Mouse (Mus musculus): ENCODE results near the gene Masp2. TPM values are rescaled to one million over a fixed set of nuclear protein-coding genes. Genes with fewer than 3 reads are reported as not detected.
A peak's percentile ranks its signal among the peaks of the same experiment; 100 is the strongest.

Gene Masp2
- polyA plus RNA-seq, 1 experiment from 2014 or later, result 0.09 TPM

DNA sequence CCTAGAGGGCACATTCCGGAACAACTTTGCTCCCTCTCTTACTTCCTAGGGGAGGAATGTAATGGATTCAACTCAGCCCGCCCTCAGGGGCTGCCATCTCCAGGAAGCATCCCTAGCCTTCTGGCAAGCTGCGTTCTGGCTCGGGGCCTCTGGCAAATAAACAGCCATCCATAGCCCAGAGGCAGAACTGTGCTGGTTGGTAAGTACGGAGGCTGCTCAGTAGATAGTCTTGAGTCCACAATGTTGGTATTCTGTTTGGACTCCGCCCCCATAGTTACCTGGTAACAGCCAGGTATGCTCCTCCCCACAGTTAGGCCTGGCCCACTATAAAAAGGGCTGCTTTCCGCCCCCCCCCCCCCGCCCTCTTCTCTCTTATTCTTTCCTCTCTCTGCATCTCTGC lies 12.8 kb upstream of the Masp2 start:
- Histone ChIP-seq H3K4me1 (replicated peaks) (peaks cover 30% of the 10 kb centered on the region), H3K27ac (no peak overlapping the region), H3K27me3 (ENCODE audit: insufficient read depth, poor library complexity, severe bottlenecking) (no peaks in the 10 kb centered on the region), H3K9me3 (no peaks in the 10 kb centered on the region), H3K4me3 (no peak overlapping the region), H3K36me3 (peaks cover 19% of the 10 kb centered on the region)
- no peak for DNase-seq (ENCODE audit: low spot score)
- 52% methylated on average over 7 of the region's 8 CpGs for WGBS

DNA sequence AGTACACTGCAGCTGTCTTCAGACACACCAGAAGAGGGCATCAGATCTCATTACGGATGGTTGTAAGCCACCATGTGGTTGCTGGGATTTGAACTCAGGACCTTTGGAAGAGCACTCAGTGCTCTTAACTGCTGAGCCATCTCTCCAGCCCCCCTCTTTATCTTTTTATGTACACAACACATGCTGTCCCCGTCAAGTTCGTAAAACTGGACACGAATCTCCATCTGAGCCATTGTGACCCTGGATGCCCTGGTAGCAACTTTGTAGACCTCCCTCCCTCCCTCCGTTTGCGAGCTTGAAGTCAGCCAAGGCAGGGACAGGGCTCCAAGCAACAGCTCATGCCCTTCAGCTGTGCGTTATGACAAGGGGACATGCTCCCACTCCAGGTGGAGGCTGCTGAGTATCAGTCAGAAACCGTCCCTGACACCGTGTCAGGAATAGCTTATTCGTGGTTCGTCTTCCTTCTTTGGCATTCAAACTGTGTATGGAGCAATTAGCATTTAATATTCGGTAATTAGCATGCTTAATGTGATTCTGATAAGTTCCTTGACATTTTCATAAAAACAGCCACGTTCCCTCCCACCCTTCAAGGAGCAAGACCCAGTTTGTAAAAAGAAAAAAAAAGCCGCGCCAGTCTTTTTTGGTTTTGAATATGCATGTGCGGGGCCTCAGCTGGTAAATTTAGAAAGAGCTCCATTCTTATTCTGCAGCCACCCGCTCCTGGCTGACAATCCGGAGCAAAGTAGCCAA lies 11.8 kb upstream of the Masp2 start:
- WGBS, result 6% methylated on average over 18 of the region's 18 CpGs
- Histone ChIP-seq H3K4me1 (replicated peaks) (peaks cover 30% of the 10 kb centered on the region), H3K36me3 (peaks cover 29% of the 10 kb centered on the region), H3K27me3 (ENCODE audit: insufficient read depth, poor library complexity, severe bottlenecking) (no peaks in the 10 kb centered on the region), H3K9me3 (no peaks in the 10 kb centered on the region), H3K4me3 (peak overlapping the region; percentile 98), H3K27ac (peak overlapping the region; percentile 92)
- DNase-seq (ENCODE audit: low spot score), result peak; percentile 48

DNA sequence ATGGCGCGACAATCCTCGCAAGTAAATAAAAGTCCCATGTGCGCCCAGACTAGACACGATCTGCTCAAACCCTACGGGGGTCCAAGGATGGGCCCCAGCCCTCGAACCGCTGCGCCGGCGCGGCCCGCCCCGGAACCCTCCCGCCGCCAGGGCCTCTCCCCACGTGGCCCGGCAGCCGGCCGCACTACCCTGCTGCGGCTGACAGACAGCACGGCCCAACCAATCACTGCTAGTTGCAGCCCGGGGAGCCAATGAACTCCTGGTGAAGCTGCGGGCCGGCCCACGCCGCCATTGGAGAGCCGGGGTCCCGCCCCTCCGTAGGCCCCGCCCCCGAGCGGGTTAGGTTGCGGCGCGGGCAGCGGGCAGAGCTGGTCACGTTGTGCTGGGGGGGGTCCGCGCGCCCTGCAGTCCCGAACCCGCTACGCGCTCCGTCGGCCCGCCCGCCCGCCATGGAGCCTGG lies 11.2 kb upstream of the Masp2 start, which contains the start of gene Srm:
Gene Srm (plus strand): TSS at position 333 of the 460 bp plus-strand sequence.
- H3K27ac ChIP-seq, result peak within 1 kb of the TSS; percentile 92
- peak; percentile 97 for DNase-seq (ENCODE audit: low spot score)
- peaks cover 35% of the 10 kb centered on the region for H3K36me3 ChIP-seq
- H3K9me3 ChIP-seq, result no peaks in the 10 kb centered on the region
- peak within 1 kb of the TSS; percentile 98 for H3K4me3 ChIP-seq
- WGBS, result under 1% methylated on average over 50 of the region's 50 CpGs
- H3K27me3 ChIP-seq (ENCODE audit: insufficient read depth, poor library complexity, severe bottlenecking), result no peaks in the 10 kb centered on the region
- H3K4me1 ChIP-seq (replicated peaks), result peaks cover 30% of the 10 kb centered on the region

DNA sequence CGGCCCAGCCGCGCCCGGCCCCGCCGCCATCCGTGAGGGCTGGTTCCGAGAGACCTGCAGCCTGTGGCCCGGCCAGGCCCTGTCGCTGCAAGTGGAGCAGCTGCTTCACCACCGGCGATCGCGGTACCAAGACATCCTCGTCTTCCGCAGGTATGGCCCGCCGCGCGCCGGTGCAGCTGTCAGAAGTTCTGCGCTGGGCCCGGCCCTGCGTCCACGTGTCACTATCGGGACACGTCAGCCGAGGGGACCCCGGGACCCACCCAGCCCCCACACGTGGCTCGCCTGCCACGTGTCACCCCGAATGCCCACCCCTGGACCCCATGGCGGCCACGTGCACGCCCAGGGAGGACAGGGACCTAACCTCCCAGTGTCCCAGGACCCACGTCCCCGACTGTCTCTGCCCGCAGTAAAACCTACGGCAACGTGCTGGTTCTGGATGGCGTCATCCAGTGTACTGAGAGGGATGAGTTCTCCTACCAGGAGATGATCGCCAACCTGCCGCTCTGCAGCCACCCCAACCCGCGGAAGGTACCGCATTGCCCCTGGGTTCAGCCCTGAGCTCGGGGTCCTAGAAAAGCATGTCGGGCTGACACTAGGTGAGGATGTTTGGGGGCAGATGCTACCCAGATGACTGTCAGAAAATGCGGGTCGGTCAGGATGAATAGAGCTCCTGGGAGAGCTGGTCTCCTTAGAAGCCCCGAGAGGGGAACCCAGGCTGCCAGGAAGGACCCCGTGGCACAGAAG lies 10.5 kb upstream of the Masp2 start:
- Histone ChIP-seq H3K27ac (peak overlapping the region; percentile 92), H3K27me3 (ENCODE audit: insufficient read depth, poor library complexity, severe bottlenecking) (no peaks in the 10 kb centered on the region), H3K9me3 (no peaks in the 10 kb centered on the region), H3K36me3 (peaks cover 41% of the 10 kb centered on the region), H3K4me3 (peak overlapping the region; percentile 98), H3K4me1 (replicated peaks) (peaks cover 30% of the 10 kb centered on the region)
- under 1% methylated on average over 53 of the region's 53 CpGs for WGBS
- no peak for DNase-seq (ENCODE audit: low spot score)

DNA sequence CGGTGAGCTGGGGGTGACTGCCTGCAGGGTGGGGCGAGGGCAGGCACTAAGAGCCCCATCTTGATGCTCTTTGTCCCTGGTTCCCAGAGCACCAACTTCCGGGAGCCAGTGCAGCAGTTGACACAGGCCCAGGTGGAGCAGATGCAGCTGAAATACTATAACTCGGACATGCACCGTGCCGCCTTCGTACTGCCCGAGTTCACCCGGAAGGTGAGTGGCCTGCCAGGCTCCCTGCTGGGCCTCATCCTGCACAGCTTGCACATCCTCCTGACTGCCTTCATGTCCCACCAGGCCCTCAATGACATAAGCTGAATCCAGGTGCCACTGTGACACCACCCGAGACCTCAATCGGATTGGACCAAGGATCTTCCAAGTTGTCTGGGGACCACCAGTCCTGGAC lies 8.4 kb upstream of the Masp2 start:
- no peak for DNase-seq (ENCODE audit: low spot score)
- Histone ChIP-seq H3K36me3 (peaks cover 63% of the 10 kb centered on the region), H3K9me3 (no peaks in the 10 kb centered on the region), H3K4me1 (replicated peaks) (peaks cover 30% of the 10 kb centered on the region), H3K27ac (no peak overlapping the region), H3K27me3 (ENCODE audit: insufficient read depth, poor library complexity, severe bottlenecking) (no peaks in the 10 kb centered on the region), H3K4me3 (no peak overlapping the region)
- WGBS, result 95% methylated on average over 11 of the region's 11 CpGs

DNA sequence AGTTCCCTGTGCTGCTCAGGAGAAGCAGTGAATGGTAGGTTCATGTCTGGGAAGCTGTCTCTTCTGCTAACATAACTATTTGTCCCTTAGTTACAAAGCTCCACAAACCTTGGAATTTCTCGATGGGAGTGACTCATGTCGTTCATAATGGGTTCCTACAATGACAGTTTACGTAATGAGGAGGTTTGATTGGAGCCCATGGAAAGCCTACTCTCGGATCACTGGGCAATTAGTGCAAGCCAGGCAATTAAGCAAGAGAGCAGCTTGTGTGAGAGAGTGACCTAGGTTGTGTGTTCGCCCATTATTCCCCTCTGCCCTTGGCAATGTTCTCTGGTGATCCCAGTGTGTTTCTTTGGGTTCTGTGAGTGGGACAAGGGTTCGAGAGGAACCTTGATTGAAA lies 6.4 kb upstream of the Masp2 start:
- Histone ChIP-seq H3K9me3 (no peaks in the 10 kb centered on the region), H3K27ac (no peak overlapping the region), H3K4me3 (no peak overlapping the region), H3K4me1 (replicated peaks) (peaks cover 26% of the 10 kb centered on the region), H3K36me3 (peaks cover 72% of the 10 kb centered on the region), H3K27me3 (ENCODE audit: insufficient read depth, poor library complexity, severe bottlenecking) (no peaks in the 10 kb centered on the region)
- WGBS, result 93% methylated on average over 6 of the region's 6 CpGs
- DNase-seq (ENCODE audit: low spot score), result no peak

DNA sequence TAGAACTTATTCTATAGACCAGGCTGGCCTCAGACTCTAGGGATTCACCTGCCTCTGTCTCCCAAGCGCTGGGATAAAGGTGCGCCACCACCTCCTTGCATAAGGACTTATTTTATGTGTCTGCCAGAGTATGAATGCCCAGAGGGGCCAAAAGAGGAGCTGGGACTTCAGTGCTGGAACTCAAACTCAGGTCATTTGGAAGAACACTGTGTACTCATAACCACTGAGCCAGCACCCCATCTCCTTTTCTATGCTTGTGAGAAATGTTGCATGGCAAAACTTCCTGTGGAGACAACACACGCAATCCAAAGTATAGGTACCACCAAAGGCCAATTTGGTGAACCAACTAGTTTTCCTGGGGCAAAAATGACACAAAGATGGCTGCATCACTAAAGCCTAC lies 5.6 kb upstream of the Masp2 start:
- H3K4me1 ChIP-seq (replicated peaks), result peaks cover 20% of the 10 kb centered on the region
- no peaks in the 10 kb centered on the region for H3K9me3 ChIP-seq
- WGBS, result 96% methylated on average over 3 of the region's 3 CpGs
- H3K27ac ChIP-seq, result no peak overlapping the region
- no peak overlapping the region for H3K4me3 ChIP-seq
- H3K36me3 ChIP-seq, result peaks cover 72% of the 10 kb centered on the region
- DNase-seq (ENCODE audit: low spot score), result no peak
- H3K27me3 ChIP-seq (ENCODE audit: insufficient read depth, poor library complexity, severe bottlenecking), result no peaks in the 10 kb centered on the region

DNA sequence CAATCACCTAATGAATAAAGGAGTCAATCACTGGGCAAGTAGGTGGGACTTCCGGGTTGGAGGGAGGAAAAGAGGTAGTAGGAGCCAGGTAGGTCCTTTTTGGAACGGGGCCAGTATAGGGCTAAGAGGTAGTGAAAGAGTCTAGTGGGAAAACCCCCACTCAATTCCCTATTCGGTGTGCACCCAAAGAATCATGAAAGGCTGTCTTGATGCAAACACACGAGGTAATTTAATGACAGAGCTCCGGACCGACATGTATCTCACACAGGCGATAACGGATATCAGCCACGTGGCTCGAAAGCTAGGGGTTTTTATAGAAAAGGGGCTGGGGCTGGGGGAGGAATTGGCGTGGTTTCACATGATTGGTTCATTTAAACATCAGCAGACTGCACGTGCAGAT lies 3.5 kb upstream of the Masp2 start:
- H3K27ac ChIP-seq, result no peak overlapping the region
- H3K27me3 ChIP-seq (ENCODE audit: insufficient read depth, poor library complexity, severe bottlenecking), result no peaks in the 10 kb centered on the region
- WGBS, result 95% methylated on average over 12 of the region's 12 CpGs
- H3K9me3 ChIP-seq, result no peaks in the 10 kb centered on the region
- H3K36me3 ChIP-seq, result peaks cover 60% of the 10 kb centered on the region
- no peak for DNase-seq (ENCODE audit: low spot score)
- 0 out of 2 replicates have a peak, but pooled peaks cover 1% of the 10 kb centered on the region for H3K4me1 ChIP-seq (replicated peaks)
- no peak overlapping the region for H3K4me3 ChIP-seq

DNA sequence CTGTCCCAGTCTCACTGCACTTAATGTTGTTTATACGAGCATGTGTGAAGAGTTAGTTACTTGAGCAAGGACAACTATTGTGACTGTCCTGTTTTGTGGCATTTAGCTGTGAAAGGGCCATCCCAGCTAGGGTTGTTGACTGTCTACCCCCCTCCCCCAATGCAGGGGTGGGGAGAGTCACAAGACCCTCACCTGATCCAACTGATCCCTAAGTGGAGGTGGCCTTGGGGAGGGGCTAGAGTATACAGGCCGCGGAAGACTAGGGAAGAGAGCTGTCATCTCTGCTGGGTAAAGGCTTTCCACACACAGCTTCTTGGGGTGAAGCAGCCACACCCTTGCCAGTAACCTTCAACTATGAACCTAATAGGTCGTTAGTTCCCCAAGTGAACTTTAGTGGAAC lies 2.0 kb upstream of the Masp2 start:
- Histone ChIP-seq H3K4me3 (no peak overlapping the region), H3K36me3 (peaks cover 45% of the 10 kb centered on the region), H3K27ac (no peak overlapping the region), H3K9me3 (no peaks in the 10 kb centered on the region), H3K4me1 (replicated peaks) (0 out of 2 replicates have a peak, but pooled peaks cover 5% of the 10 kb centered on the region), H3K27me3 (ENCODE audit: insufficient read depth, poor library complexity, severe bottlenecking) (no peaks in the 10 kb centered on the region)
- DNase-seq (ENCODE audit: low spot score), result no peak
- 88% methylated on average over 4 of the region's 4 CpGs for WGBS

DNA sequence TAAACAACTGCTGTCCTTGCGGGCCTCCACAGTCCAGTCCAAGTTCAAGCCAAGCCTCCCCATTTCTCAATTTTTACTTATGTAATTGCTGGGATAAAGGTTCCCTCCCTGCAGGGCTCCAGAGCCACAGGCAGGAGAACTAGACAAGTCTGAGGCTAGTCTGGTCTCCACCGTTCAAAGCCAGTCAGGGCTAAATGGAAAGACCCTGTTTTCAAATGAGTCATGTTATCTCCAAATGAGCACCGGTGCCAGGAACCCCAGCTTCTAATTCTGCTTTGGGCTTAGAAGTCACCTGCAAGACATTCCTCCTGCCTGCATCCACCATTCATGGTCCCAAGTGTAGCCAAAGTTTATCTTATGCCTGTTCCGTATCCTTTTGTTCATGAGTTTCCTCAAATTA lies 483 bp upstream of the Masp2 start:
- no peaks in the 10 kb centered on the region for H3K27me3 ChIP-seq (ENCODE audit: insufficient read depth, poor library complexity, severe bottlenecking)
- no peak for DNase-seq (ENCODE audit: low spot score)
- H3K4me1 ChIP-seq (replicated peaks), result 0 out of 2 replicates have a peak, but pooled peaks cover 5% of the 10 kb centered on the region
- no peak overlapping the region for H3K4me3 ChIP-seq
- 91% methylated on average over 4 of the region's 4 CpGs for WGBS
- H3K27ac ChIP-seq, result no peak overlapping the region
- peaks cover 30% of the 10 kb centered on the region for H3K36me3 ChIP-seq
- no peaks in the 10 kb centered on the region for H3K9me3 ChIP-seq

DNA sequence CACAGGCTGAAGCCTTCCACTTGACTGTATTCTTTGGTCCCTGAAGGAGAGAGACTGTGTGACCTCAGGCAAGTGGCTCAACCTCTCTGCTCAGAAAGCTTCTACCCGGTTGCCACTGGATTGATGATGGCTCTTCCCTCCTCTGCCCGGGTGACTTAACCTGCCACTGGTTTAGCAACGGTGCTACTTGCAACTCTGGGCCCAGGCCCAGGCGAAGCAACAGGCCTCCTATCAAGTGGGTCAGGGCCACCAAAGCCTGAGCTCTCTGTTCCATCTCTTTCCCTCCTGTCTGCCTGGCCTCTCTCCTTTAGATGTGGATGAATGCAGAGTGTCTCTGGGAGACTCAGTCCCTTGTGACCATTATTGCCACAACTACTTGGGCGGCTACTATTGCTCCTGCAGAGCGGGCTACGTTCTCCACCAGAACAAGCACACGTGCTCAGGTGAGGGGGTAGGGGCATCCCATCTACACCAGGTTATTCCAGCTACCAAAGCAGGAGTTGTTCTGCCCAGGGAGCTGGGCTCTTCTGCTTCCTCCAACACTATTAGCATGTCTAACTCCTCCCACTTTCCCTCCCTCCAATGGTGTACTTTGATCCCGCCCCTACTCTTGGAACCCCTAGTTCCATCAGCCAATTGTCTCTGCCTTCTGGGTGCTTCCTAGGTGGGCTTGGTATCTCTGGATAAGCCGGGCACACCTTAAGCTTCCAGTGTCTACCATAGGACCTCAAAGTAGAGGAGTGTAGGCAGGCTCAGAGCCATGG lies 1.2 kb downstream of the Masp2 start:
- no peak overlapping the region for H3K27ac ChIP-seq

DNA sequence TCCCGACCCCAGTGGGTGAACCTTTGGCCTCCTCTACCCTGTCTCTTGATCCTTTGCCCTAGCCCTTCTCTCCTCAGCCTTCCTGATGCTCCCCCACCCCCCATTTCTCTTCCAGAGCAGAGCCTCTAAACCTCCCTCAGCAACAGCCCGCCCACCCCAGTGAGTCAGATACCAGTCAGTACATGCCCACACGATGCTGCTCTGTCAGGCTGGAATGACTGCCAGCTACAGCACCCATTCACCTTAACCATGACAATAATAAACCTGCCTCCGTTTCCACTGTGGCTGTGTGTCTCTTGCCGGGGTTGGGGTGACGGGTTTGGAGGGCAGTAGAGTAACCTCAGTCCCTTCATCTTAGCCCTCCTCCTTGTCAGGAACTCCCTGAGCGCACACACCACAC lies 1.8 kb downstream of the Masp2 start:
- peaks cover 19% of the 10 kb centered on the region for H3K36me3 ChIP-seq
- WGBS, result 81% methylated on average over 7 of the region's 7 CpGs

More for the DNA sequence above, 1.2 kb downstream of the Masp2 start:
- H3K4me3 ChIP-seq, result no peak overlapping the region
- DNase-seq (ENCODE audit: low spot score), result no peak
- H3K4me1 ChIP-seq (replicated peaks), result 0 out of 2 replicates have a peak, but pooled peaks cover 5% of the 10 kb centered on the region
- 63% methylated on average over 10 of the region's 10 CpGs for WGBS
- H3K36me3 ChIP-seq, result peaks cover 22% of the 10 kb centered on the region
- H3K27me3 ChIP-seq (ENCODE audit: insufficient read depth, poor library complexity, severe bottlenecking), result no peaks in the 10 kb centered on the region
- H3K9me3 ChIP-seq, result no peaks in the 10 kb centered on the region

More for the DNA sequence above, 1.8 kb downstream of the Masp2 start:
- Histone ChIP-seq H3K4me3 (no peak overlapping the region), H3K27me3 (ENCODE audit: insufficient read depth, poor library complexity, severe bottlenecking) (no peaks in the 10 kb centered on the region), H3K27ac (no peak overlapping the region), H3K4me1 (replicated peaks) (0 out of 2 replicates have a peak, but pooled peaks cover 5% of the 10 kb centered on the region), H3K9me3 (no peaks in the 10 kb centered on the region)
- no peak for DNase-seq (ENCODE audit: low spot score)

Data from hindbrain, embryonic 10.5 days (tissue).